Mouse (Mus musculus): ENCODE measurements around the gene Tm4sf4. TPM values are rescaled to one million over a fixed set of nuclear protein-coding genes. Genes with fewer than 3 reads are reported as not detected.
A peak's percentile ranks its signal among the peaks of the same experiment; 100 is the strongest.

Tm4sf4 gene
- not detected for total RNA-seq (2021)
- long read RNA-seq, experiment 1 = 0 reads
- long read RNA-seq, experiment 2 = 0 reads

DNA sequence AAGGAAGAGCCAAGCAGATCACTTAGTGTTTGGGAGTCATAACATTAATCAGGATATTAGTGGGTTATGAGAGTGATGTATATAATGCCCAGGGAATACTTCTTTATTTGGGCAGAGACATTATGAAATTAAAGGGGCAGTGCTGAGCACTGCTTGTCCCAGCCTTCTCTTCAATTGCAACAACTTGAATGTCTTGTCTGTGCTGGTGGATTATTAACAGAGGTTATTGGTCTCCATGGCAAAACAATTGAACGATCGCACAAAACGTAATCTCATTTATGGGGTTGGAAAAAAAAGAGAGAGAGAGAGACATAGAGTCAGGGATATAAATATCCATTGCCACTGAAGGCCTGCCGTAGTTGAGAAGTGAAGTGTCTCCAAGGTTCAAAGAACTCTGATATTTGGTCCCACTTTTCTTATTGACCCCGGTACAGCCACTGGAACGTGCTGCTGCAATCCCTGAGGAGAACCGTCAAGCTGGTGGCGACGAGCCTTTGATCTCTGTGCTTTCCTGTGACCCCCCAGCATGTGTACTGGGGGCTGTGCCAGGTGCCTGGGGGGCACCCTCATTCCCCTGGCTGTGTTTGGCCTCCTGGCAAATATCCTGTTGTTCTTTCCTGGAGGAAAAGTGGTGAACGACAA, at the start of gene Tm4sf4:
Tm4sf4 (plus strand) TSS at position 226 of the 642 bp plus-strand sequence.
- DNase-seq (ENCODE audit: low spot score in 2 of 2) = no peak

DNA sequence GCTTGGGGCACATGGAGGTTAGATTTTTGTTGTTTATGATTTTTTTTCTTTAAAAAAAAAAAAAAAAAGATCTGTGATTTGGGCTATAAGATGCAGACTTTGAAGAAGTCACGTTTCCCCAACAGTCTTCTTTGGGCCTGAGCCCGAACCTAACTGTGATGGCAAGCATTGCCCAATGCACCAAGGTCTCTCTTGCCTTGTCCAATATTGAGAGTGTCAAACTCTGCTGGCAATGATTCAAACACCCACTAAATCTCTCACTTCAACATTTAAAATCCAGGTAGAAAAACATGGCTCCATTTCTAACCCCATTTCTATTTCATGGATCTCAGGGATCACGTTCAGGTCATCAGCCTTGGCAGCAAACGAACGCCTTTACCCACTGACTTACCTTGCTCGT, 38.7 kb upstream of the Tm4sf4 start:
- no peak for DNase-seq (ENCODE audit: low spot score in 2 of 2)

DNA sequence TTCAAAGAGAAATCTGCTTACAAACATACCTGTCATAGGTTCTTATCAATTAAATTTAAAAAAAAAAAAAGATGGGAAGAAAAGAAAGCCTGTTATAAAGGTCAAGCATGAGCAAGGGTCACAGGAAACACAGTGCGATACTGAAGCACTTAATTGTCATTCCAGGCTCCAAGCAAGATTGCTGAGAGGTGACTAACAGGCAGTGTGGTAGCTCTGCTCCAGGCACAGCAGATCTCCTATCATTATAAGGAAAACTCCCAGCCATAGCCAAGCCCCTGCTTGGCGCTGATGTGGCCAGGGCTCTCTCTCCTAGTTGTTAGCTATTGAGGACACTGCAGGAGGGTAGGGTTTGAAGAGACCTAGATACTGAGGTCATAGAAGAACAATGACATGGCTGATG, 38.2 kb upstream of the Tm4sf4 start:
- no peak for DNase-seq (ENCODE audit: low spot score in 2 of 2)

- DNase-seq (ENCODE audit: low spot score in 2 of 2) = no peak
Observed at GRCm38 (mm10) chr3:57387593-57387992, 37.5 kb upstream of the Tm4sf4 start.

- DNase-seq (ENCODE audit: low spot score in 2 of 2) = no peak
Observed at GRCm38 (mm10) chr3:57411535-57411934, 13.6 kb upstream of the Tm4sf4 start.

- DNase-seq (ENCODE audit: low spot score in 2 of 2) = no peak
Observed at GRCm38 (mm10) chr3:57420233-57420632, 4.9 kb upstream of the Tm4sf4 start.

GRCm38 (mm10) chr3:57420660-57421059, 4.5 kb upstream of the Tm4sf4 start:
- DNase-seq (ENCODE audit: low spot score in 2 of 2) = no peak

DNA sequence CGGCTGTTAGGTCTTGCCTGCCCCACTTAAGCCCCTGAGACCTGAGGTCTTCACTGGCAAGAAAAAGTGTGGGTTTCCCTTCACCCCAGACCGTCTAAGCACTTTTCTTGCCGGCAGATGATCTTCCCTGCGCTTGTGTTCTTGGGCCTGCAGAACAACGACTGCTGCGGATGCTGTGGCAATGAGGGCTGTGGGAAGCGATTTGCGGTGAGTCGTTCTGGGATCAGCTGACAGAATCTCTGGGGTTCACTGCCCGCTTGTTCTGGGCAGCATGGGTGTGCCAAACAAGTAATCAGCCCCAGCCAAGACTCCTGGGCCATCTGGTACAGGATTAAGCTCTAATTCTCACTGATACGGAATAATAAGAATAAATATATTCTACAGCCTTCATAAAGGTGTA, 1.2 kb downstream of the Tm4sf4 start:
- DNase-seq (ENCODE audit: low spot score in 2 of 2) = no peak

GRCm38 (mm10) chr3:57428682-57429464, 3.8 kb downstream of the Tm4sf4 start:
- no peak for DNase-seq (ENCODE audit: low spot score in 2 of 2)

GRCm38 (mm10) chr3:57429486-57429885, 4.4 kb downstream of the Tm4sf4 start:
- DNase-seq (ENCODE audit: low spot score in 2 of 2) = no peak

GRCm38 (mm10) chr3:57431706-57432105, 6.6 kb downstream of the Tm4sf4 start:
- DNase-seq (ENCODE audit: low spot score in 2 of 2) = no peak

DNA sequence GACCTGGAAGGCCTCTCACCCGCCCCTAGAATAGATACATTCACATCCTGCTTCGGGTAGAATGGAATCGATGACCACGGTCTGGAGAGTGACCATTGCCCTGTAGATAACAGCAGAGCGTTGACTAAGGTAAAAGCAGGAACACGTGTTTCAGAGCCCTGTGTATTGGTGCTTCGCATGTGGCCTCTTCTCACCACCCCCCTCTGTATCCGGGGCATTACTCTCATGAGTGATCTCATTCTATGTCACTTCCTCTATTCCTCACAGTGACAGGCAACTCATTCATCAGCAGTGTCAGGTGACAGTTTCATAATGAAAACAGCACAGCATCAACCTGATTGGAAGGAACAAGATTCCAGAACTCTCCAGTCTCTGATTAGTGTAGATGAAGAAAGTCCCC, 10.2 kb downstream of the Tm4sf4 start:
- no peak for DNase-seq (ENCODE audit: low spot score in 2 of 2)

DNA sequence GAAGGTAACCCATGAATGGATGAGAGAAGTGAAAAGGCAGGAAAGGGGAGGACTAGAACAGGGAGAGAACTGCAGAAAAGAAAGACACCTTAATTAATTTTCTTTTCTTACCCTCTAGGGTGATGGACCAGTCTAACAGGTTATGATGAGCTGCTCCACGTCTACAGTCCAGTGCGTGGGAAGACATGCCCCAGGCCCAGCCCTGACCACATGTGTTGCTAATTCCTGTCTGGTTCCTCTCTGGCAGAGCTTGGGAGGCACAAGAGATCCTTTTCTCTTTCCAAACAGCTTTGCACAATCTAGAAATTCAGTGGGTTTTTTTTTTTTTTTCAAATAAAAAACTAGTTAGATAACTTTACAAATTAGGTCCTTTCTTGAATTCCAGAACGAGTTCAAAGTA, 15.8 kb downstream of the Tm4sf4 start:
- DNase-seq (ENCODE audit: low spot score in 2 of 2) = no peak

DNA sequence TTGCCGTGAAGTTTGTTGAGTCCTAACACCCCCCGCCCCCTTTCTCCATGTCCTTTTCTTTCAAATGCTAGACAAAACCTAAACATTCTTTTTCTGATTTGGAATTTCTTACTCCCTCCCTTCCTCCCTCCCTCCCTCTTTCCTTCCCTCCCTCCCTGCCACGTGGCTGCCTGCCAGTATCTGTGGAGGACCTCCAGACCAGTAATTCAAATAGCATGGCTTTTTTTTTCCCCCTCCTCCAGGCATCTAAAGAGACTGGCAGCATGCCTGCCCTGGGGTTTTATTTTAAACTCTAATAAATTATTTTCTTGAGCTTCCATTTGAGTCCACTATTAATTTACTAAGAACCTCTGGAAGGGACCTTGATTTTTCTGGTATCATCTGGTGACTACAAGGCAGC, 20.6 kb downstream of the Tm4sf4 start:
- no peak for DNase-seq (ENCODE audit: low spot score in 2 of 2)

GRCm38 (mm10) chr3:57447889-57448288, 22.8 kb downstream of the Tm4sf4 start:
- DNase-seq (ENCODE audit: low spot score in 2 of 2) = no peak

DNA sequence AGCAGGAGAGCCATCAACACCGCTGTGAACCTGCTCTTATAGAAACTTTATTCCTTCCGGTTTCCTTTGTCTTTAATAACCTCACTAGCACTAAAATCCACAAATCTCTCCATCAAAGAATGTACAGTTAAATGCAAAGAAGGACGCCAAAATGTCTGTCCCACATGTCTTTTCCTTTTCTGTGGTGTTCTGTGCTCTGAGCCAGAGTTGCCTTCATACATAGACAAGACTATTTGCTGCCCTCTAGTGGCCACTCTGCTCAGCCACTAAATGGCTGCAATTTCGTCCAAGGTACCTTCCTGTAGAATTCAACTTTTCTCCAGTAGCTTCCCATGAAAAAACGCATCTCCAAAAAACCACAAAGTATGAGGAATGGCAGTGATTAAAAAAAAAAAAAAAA, 23.3 kb downstream of the Tm4sf4 start:
- DNase-seq (ENCODE audit: low spot score in 2 of 2) = peak; percentile 53 to 81

GRCm38 (mm10) chr3:57458652-57459051, 33.5 kb downstream of the Tm4sf4 start:
- no peak for DNase-seq (ENCODE audit: low spot score in 2 of 2)

DNA sequence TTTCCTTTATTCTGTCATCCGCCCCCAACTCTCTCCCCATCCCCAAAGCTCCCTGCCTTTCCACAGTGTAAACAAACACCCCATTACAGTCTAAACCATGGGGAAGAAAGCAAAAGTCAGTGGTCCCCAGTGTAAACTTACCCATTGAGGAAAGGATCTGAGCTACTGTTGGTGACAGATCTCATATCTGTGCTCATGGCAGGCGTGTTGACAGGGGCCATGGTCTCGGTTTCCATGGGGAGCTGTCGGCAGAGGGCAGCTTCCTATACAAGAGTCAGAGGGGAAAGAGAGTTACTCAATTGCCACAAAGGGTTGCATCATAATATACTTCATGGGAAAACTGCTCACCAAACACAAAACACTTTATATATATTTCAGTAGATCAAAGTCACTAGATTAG, 38.2 kb downstream of the Tm4sf4 start:
- DNase-seq (ENCODE audit: low spot score in 2 of 2) = no peak

DNA sequence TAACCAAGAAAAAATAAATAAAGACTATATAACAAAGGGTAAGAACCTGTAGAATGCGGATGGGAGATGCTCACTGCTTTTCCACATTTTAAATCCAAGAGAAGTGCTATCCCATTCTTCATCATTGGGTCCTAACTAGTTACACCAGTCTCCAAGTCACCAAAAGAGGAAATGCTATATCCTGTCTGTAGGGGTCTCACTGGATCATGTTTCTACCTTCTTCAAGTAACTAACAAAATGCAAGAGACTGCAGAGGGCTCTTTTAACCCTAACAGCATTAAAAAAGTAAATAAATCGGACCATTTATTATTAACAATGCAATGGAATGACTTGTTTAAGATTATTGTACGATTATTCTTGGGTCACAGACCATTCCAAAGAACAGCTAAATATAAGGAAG, 41.2 kb downstream of the Tm4sf4 start:
- DNase-seq (ENCODE audit: low spot score in 2 of 2) = peak in 1 of 2 experiments; percentile 65

DNA sequence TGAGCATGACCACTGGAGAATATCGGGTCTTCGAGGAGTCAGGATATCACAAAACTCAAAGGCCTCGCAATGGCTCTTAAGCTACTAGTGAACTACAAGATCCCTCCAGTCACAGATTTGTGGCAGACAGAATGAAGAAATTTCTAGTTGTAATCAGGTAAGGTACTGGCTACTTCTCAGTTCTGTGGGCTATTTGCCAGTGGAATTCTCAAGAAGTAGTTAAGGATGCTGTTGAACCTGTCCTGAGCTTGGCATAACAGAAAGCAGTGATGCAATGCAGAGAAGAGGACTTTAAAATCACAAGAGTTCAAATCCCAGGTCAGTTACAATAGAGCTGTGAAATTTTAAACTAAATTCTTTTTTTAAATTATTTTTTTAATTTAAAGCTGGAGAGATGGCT, 44.2 kb downstream of the Tm4sf4 start:
- no peak for DNase-seq (ENCODE audit: low spot score in 2 of 2)

GRCm38 (mm10) chr3:57470326-57470725, 45.2 kb downstream of the Tm4sf4 start:
- peak; percentile 43 to 61 for DNase-seq (ENCODE audit: low spot score in 2 of 2)

DNA sequence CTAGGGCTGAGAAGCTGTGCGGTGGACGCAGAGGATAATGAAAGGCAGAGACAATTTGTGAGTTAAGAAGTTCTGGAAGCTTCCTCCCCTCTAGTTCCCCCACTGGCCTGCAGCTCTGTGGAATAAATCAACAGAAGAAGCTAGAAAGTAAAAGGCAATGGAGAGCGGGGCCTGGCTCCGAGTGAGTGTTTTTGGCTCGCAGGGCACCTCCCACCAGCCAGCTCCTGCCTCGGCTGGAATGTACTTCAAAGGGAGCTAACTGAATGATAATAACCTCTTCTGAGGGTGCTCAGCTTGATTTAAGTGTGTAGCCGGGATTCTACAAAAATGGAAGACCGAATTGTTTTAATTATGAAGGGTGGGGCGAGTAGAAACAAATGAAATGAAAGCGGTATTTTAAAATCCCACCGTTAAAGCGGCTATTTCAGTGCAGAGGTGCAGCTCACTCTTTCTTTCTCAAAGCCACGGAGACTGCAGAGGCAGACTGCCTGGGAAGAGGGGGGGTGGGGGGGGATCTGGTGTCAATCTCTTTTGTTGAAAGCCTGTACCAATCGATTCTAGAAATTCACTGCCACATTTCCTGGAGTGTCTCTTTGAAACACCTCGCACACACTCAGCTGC, 46.0 kb downstream of the Tm4sf4 start:
- DNase-seq (ENCODE audit: low spot score in 2 of 2) = peak; percentile 29 to 55

Data from layer of hippocampus, postnatal 14 days (tissue).